In the genomic region with DNA sequence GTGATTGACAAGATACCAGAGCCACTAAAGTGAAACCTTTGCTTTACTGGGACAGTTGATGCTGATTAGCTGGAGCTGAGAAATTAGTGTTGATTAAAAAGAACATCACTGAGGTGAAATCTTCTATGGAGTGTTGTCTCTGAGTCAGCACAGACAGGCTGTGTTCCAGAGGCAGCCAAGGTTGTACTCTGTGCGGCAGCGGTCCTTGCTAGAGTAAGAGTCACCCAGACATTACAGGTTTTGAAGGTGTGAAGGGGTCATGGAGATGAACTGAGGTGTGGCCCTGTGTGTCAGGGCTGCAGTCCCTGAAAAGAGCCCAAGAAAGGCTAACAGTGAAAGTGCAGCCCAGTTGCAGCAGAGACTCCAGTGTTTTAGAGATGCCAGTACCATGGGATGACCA, we compare ENCODE assay signal across 25 mouse cellular contexts.
"Had no signal": no experiment of that assay in that cellular context is flagged by ENCODE, and none has a peak within 500 bp of the region (broad histone marks: within the 10 kb centered on the region; RNA-seq: fewer than 3 reads in every experiment).

No protein-coding gene starts in this region.

- H3K4me1 ChIP-seq: heart, embryonic 10.5 days; hindbrain, embryonic 13.5 days; hindbrain, embryonic 15.5 days; limb, embryonic 10.5 days; limb, embryonic 12.5 days; liver, embryonic 13.5 days; liver, embryonic 15.5 days had no signal

- H3K36me3 ChIP-seq: heart, embryonic 10.5 days; heart, embryonic 12.5 days; hindbrain, embryonic 13.5 days; hindbrain, embryonic 15.5 days; limb, embryonic 10.5 days; limb, embryonic 12.5 days; liver, embryonic 13.5 days; liver, embryonic 15.5 days had no signal

- H3K9me3 ChIP-seq: heart, embryonic 10.5 days; heart, embryonic 12.5 days; hindbrain, embryonic 13.5 days; hindbrain, embryonic 15.5 days; limb, embryonic 10.5 days; limb, embryonic 12.5 days; liver, embryonic 13.5 days; liver, embryonic 15.5 days had no signal

- ATAC-seq: hindbrain, postnatal 0 days; intestine, embryonic 16.5 days had no signal

- H3K9ac ChIP-seq: heart, embryonic 12.5 days; hindbrain, embryonic 13.5 days; hindbrain, embryonic 15.5 days; limb, embryonic 12.5 days; liver, embryonic 13.5 days; liver, embryonic 15.5 days had no signal

- H3K27ac ChIP-seq: gastrocnemius, adult 2 months; heart, embryonic 10.5 days; hindbrain, embryonic 13.5 days; hindbrain, embryonic 15.5 days; hindbrain, postnatal 0 days; layer of hippocampus, adult 2 months; left cerebral cortex, adult 2 months; limb, embryonic 10.5 days; limb, embryonic 12.5 days; liver, embryonic 13.5 days; liver, embryonic 15.5 days had no signal

- H3K27me3 ChIP-seq: heart, embryonic 12.5 days; hindbrain, embryonic 13.5 days; hindbrain, embryonic 15.5 days; limb, embryonic 12.5 days; liver, embryonic 13.5 days; liver, embryonic 15.5 days had no signal

- H3K4me2 ChIP-seq: heart, embryonic 12.5 days; hindbrain, embryonic 13.5 days; hindbrain, embryonic 15.5 days; limb, embryonic 12.5 days; liver, embryonic 11.5 days; liver, embryonic 13.5 days; liver, embryonic 15.5 days had no signal

- DNase-seq: gastrocnemius, adult 2 months; gastrocnemius, postnatal 10 days; gastrocnemius, postnatal 25 days; heart, adult 18-20 months; heart, postnatal 10 days; heart, postnatal 36 days; kidney, adult 11 months; kidney, adult 8-10 months; kidney, postnatal 10 days; kidney, postnatal 25 days; kidney, postnatal 4 days; liver; liver, embryonic 13.5 days had no signal

- H3K4me3 ChIP-seq: gastrocnemius, adult 2 months; heart, embryonic 10.5 days; heart, embryonic 12.5 days; hindbrain, embryonic 13.5 days; hindbrain, embryonic 15.5 days; layer of hippocampus, adult 2 months; left cerebral cortex, adult 2 months; limb, embryonic 10.5 days; limb, embryonic 12.5 days; liver, embryonic 13.5 days; liver, embryonic 15.5 days had no signal
